8 mouse cellular contexts compared by ENCODE assay signal in genomic region chr11:101302004-101302798, GRCm38 (mm10). TPM values are rescaled to one million over a fixed set of nuclear protein-coding genes. Genes with fewer than 3 reads are reported as not detected.
DNase-seq lines count a peak whose midpoint lies in the region; ATAC-seq and TF ChIP-seq lines count a peak whose summit lies in the region.

Becn1 (minus strand) TSS chr11:101302286.

- H3K4me1 ChIP-seq in G1E (ENCODE audit: insufficient read depth, low read depth, low read length) = peaks cover 28% of the 10 kb centered on the region
- 0 out of 2 replicates have a peak, but pooled peaks cover 13% of the 10 kb centered on the region for H3K4me1 ChIP-seq in forebrain, postnatal 0 days (ENCODE audit: insufficient read depth)
- H3K4me1 ChIP-seq in lung, embryonic 15.5 days = peaks cover 12% of the 10 kb centered on the region

- H3K27me3 ChIP-seq in G1E (ENCODE audit: insufficient read depth, low read length) = no peaks in the 10 kb centered on the region
- no peaks in the 10 kb centered on the region for H3K27me3 ChIP-seq in forebrain, postnatal 0 days (ENCODE audit: insufficient read depth, low read length)
- H3K27me3 ChIP-seq in lung, embryonic 15.5 days = no peaks in the 10 kb centered on the region

- ATAC-seq in G1E (ENCODE audit: extremely low read depth, insufficient number of reproducible peaks, low FRiP score, poor library complexity, severe bottlenecking) = peak; percentile 93
- peak; percentile 99 for ATAC-seq in forebrain, postnatal 0 days
- ATAC-seq in lung, embryonic 15.5 days (ENCODE audit: borderline replicate concordance, extremely low read depth, low FRiP score, low TSS enrichment) = peak; percentile 93

- 9% methylated on average over 39 of the region's 39 CpGs for whole genome bisulfite sequencing in forebrain, postnatal 0 days
- WGBS in lung, embryonic 15.5 days = 7% methylated on average over 39 of the region's 39 CpGs

- peaks cover 40% of the 10 kb centered on the region for H3K36me3 ChIP-seq in G1E (replicated peaks)
- peaks cover 11% of the 10 kb centered on the region for H3K36me3 ChIP-seq in forebrain, postnatal 0 days (ENCODE audit: insufficient read depth)
- no peaks in the 10 kb centered on the region; the same call in 1 of the 2 replicates for H3K36me3 ChIP-seq in lung, embryonic 15.5 days

- H3K4me2 ChIP-seq in forebrain, postnatal 0 days (ENCODE audit: low read depth) = peak within 1 kb of the TSS; percentile 96
- peak within 1 kb of the TSS; percentile 93 for H3K4me2 ChIP-seq in lung, embryonic 15.5 days

- peak; percentile 91 for DNase-seq in G1E (ENCODE audit: low spot score)
- DNase-seq in cerebellum, adult 18-20 months = peak; percentile 98 to 99
- DNase-seq in forebrain, postnatal 0 days = peak; percentile 95
- DNase-seq in heart, postnatal 4 days = peak; percentile 99
- DNase-seq in layer of hippocampus, adult 8-10 months (ENCODE audit: low spot score in 2 of 2) = peak; percentile 94 to 95
- peak; percentile 86 for DNase-seq in ovary, adult 18-20 months (ENCODE audit: low spot score)
- peak; percentile 93 for DNase-seq in thymus, postnatal 0 days (ENCODE audit: low spot score)

- peak within 1 kb of the TSS; percentile 69 for H3K27ac ChIP-seq in forebrain, postnatal 0 days (ENCODE audit: low read depth, low read length)
- H3K27ac ChIP-seq in lung, embryonic 15.5 days = no peak within 1 kb of the TSS

- H3K4me3 ChIP-seq in G1E (ENCODE audit: low read depth, low read length) = peak within 1 kb of the TSS; percentile 83
- peak within 1 kb of the TSS; percentile 90 for H3K4me3 ChIP-seq in forebrain, postnatal 0 days (ENCODE audit: low read depth, low read length)
- peak within 1 kb of the TSS; percentile 91 for H3K4me3 ChIP-seq in lung, embryonic 15.5 days

- peak within 1 kb of the TSS; percentile 79 for H3K9ac ChIP-seq in forebrain, postnatal 0 days
- peak within 1 kb of the TSS; percentile 88 for H3K9ac ChIP-seq in lung, embryonic 15.5 days

- no peaks in the 10 kb centered on the region for H3K9me3 ChIP-seq in G1E (replicated peaks)
- no peaks in the 10 kb centered on the region for H3K9me3 ChIP-seq in forebrain, postnatal 0 days (ENCODE audit: low read length)
- no peaks in the 10 kb centered on the region for H3K9me3 ChIP-seq in lung, embryonic 15.5 days

- TF ChIP-seq CTCF in G1E (IDR thresholded peaks at IDR 0.05; ENCODE audit: low read depth, low read length) = peak; percentile 93
- TF ChIP-seq CTCF in forebrain, postnatal 0 days (IDR thresholded peaks at IDR 0.05; ENCODE audit: low read depth) = peak; percentile 97

RNA-seq across cellular contexts. Expression of gene Becn1, which starts in this region (rescaled TPM):
- total RNA-seq in G1E (2014; fragmentation: Nextera tagmentation) = 42.5 and 46.3 TPM in 2 replicates
- 142 and 148 TPM in 2 replicates for total RNA-seq in G1E (2017)
- polyA plus RNA-seq in G1E (2012) = 97.7 and 109 TPM in 2 replicates
- 107 and 177 TPM in 2 replicates for total RNA-seq in forebrain, postnatal 0 days (2014; rRNA removed)
- polyA plus RNA-seq in forebrain, postnatal 0 days (2015; fragmentation: Nextera tagmentation; extraction: Ambion mirVana) = 133 and 145 TPM in 2 replicates
- 100 to 1,000 TPM; 103 to 106 TPM for total RNA-seq in heart, postnatal 4 days (2021)
- total RNA-seq in layer of hippocampus, adult 8-10 months (2022) = 100 to 1,000 TPM; 167 to 224 (median 191) TPM
- 146 and 165 TPM in 2 replicates for polyA plus RNA-seq in lung, embryonic 15.5 days (2015; fragmentation: Nextera tagmentation; extraction: Ambion mirVana)
- 182 and 191 TPM in 2 replicates for polyA plus RNA-seq in thymus, postnatal 0 days (2015; fragmentation: Nextera tagmentation; extraction: Ambion mirVana)
